Mouse (Mus musculus): ENCODE measurements around the gene Zfp28.
"Not testable (repeated sequence)": the region's sequence is repeated elsewhere in the genome, so short reads cannot be mapped to it uniquely, and the experiment has no call there.

Zfp28 gene

GRCm38 (mm10) chr7:6383044-6383455 is at the start of gene Zfp28:
Gene Zfp28, plus strand, starts transcription at chr7:6383295.
- in situ Hi-C loops (cut with MseI, MboI): no loop called here

GRCm38 (mm10) chr7:6339865-6340264 is 43.2 kb upstream of the Zfp28 start:
- in situ Hi-C loops (cut with MseI, MboI): no loop called here

- in situ Hi-C loops (cut with MseI, MboI): no loop called here
Observed at GRCm38 (mm10) chr7:6343501-6344071, 39.5 kb upstream of the Zfp28 start, which contains the start of gene Gm3854. Gene Gm3854, plus strand, starts transcription at chr7:6343759.

- in situ Hi-C loops (cut with MseI, MboI): no loop called here
Observed at GRCm38 (mm10) chr7:6344124-6344523, 39.0 kb upstream of the Zfp28 start.

- in situ Hi-C loops (cut with MseI, MboI): loop anchor here in 1 of 2 experiments (5.0 kb wide), 1 partner anchor 69 kb away; no protein-coding TSS in a partner anchor
Observed at GRCm38 (mm10) chr7:6358121-6358520, 25.0 kb upstream of the Zfp28 start.

GRCm38 (mm10) chr7:6358937-6359590 is 24.0 kb upstream of the Zfp28 start:
- in situ Hi-C loops (cut with MseI, MboI): loop anchor here in 1 of 2 experiments (5.0 kb wide), 1 partner anchor 68 kb away; no protein-coding TSS in a partner anchor

GRCm38 (mm10) chr7:6360477-6361060 is 22.5 kb upstream of the Zfp28 start:
- in situ Hi-C loops (cut with MseI, MboI): loop anchor here in 1 of 2 experiments (5.0 kb wide), 1 partner anchor 72 kb away; no protein-coding TSS in a partner anchor

GRCm38 (mm10) chr7:6361756-6362155 is 21.3 kb upstream of the Zfp28 start:
- in situ Hi-C loops (cut with MseI, MboI): loop anchor here in 1 of 2 experiments (5.0 kb wide), 1 partner anchor 71 kb away; no protein-coding TSS in a partner anchor

- in situ Hi-C loops (cut with MseI, MboI): loop anchor here in 1 of 2 experiments (5.0 kb wide), 1 partner anchor 70 kb away; no protein-coding TSS in a partner anchor
Observed at GRCm38 (mm10) chr7:6362268-6363046, 20.6 kb upstream of the Zfp28 start.

GRCm38 (mm10) chr7:6363047-6363488 is 20.0 kb upstream of the Zfp28 start, which contains the start of gene Zfp78:
Gene Zfp78, plus strand, starts transcription at chr7:6363280.
- in situ Hi-C loops (cut with MseI, MboI): loop anchor here in 1 of 2 experiments (5.0 kb wide), 1 partner anchor 69 kb away; no protein-coding TSS in a partner anchor

GRCm38 (mm10) chr7:6364761-6365160 is 18.3 kb upstream of the Zfp28 start:
- in situ Hi-C loops (cut with MseI, MboI): loop anchor here in 1 of 2 experiments (5.0 kb wide), 1 partner anchor 68 kb away; no protein-coding TSS in a partner anchor

GRCm38 (mm10) chr7:6367185-6367584 is 15.9 kb upstream of the Zfp28 start:
- in situ Hi-C loops (cut with MseI, MboI): no loop called here

GRCm38 (mm10) chr7:6368146-6368545 is 14.9 kb upstream of the Zfp28 start:
- in situ Hi-C loops (cut with MseI, MboI): not testable (repeated sequence)

GRCm38 (mm10) chr7:6369460-6369859 is 13.6 kb upstream of the Zfp28 start:
- in situ Hi-C loops (cut with MseI, MboI): no loop called here

- in situ Hi-C loops (cut with MseI, MboI): no loop called here
Observed at GRCm38 (mm10) chr7:6372993-6373392, 10.1 kb upstream of the Zfp28 start.

- in situ Hi-C loops (cut with MseI, MboI): no loop called here
Observed at GRCm38 (mm10) chr7:6378441-6378840, 4.7 kb upstream of the Zfp28 start.

GRCm38 (mm10) chr7:6381431-6381830 is 1.7 kb upstream of the Zfp28 start:
- in situ Hi-C loops (cut with MseI, MboI): no loop called here

- in situ Hi-C loops (cut with MseI, MboI): no loop called here
Observed at GRCm38 (mm10) chr7:6384011-6384410, 916 bp downstream of the Zfp28 start.

GRCm38 (mm10) chr7:6386995-6387394 is 3.9 kb downstream of the Zfp28 start:
- in situ Hi-C loops (cut with MseI, MboI): no loop called here

GRCm38 (mm10) chr7:6388971-6389370 is 5.9 kb downstream of the Zfp28 start:
- in situ Hi-C loops (cut with MseI, MboI): no loop called here

- in situ Hi-C loops (cut with MseI, MboI): no loop called here
Observed at GRCm38 (mm10) chr7:6389449-6389848, 6.4 kb downstream of the Zfp28 start.
